Mouse (Mus musculus): Measurements from ENCODE around the gene Map3k4. TPM values are rescaled to one million over a fixed set of nuclear protein-coding genes. Genes with fewer than 3 reads are reported as not detected.

The Map3k4 gene
- total RNA-seq, 2 experiments from 2014 or later: 9.4 to 34.1 TPM

DNA sequence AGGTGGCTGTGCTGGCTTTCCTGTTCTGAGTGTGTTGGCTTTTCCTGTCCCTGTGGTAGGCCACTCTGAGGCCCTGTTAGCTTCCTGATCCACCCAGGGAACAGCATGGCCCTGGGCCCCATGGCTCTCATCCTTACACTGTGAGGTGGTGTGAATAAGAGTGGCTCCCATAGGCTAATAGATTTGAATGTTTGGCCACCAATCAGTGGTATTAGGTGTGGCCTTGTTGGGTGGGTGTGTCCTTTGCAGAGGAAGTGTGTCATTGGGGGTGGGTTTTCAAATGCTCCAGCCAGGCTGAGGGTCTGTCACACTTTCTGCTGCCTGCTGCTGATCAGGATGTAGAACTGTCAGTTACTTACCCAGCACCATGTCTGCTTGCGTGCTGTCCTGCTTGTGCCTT lies 117.5 kb downstream of the Map3k4 start:
- peak; percentile 34; the same call in 1 of the 2 replicates for ATAC-seq (replicated peaks; ENCODE audit: poor library complexity, severe bottlenecking)

DNA sequence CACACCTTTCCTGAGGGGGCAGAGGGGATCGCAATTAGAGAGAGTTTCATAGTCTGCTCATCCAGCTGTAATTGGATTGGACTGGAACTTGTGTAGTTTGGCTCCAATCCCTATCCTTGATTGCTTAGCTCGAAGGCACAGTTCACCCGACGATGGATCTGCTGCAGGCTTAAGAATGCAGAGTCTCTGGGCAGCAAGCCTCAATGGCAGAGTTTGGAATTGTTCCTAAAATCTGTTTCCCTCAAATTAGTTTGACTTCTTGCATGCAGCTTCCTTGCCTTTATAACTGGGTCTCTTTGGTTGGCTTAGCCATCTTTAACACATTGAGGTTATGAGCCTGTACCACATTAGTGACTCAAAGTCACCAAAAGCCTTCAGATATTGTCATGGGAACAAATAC lies 118.7 kb downstream of the Map3k4 start:
- ATAC-seq (replicated peaks; ENCODE audit: poor library complexity, severe bottlenecking): no peak

DNA sequence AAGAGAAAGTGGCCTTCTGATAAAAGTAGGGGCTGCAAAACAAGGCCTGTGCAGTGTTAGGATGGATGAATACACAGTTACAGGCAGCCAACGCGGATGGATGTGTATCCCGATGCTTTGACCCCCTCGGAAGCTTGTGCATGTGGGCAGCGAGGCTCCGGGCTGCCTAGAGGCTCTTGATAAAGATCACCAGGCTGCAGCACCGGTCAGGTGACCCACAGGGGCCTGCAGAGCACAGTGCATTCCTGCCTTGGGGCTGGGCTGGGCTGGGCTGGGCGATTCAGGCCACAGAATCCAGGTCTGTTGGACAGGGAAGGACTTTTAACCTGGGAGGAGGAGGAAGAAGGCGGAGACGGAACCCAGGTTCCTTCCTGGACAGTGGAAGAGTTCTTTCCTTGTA lies 123.0 kb downstream of the Map3k4 start:
- ATAC-seq (replicated peaks; ENCODE audit: poor library complexity, severe bottlenecking): no peak

DNA sequence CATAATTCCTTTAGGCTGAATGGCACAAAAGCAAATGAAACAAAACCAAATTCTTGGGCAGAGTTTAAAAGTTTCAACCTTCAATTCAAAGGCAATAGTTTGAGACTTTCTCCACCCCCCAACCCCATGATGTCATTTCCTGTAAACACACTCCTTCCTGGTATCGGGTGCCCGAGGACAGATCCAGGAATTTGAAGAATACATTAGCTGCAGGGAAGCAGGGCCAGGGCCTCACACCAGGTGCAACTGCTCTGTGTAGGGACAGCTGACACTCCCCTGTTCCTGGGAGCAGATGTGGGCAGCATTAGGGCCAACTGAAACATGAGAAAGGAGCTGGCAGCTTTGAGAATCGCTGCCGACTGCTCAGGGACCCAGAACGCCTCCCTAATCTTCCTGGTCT lies 123.5 kb downstream of the Map3k4 start:
- no peak for ATAC-seq (replicated peaks; ENCODE audit: poor library complexity, severe bottlenecking)

- no peak for ATAC-seq (replicated peaks; ENCODE audit: poor library complexity, severe bottlenecking)
Measured at GRCm38 (mm10) chr17:12187782-12188181, 130.8 kb downstream of the Map3k4 start.

DNA sequence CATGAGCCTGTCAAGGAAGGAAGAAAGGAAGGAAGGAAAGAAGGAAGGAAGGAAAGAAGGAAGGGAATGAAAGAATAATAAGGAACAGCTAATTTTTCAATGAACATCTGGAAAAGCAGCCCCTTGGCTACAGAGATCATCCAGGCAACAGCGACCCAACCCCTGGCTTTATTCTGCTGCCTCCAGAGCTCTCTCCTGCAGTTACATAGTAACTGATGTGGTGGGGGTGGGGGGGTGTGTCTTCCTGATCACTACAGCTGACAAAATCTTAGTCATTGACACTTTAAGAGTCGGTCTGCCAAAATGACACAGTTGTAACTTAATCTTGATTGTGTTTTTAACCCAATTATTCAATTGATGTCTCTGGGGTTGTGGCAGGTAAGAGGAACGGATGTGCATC lies 132.3 kb downstream of the Map3k4 start:
- no peak for ATAC-seq (replicated peaks; ENCODE audit: poor library complexity, severe bottlenecking)

- ATAC-seq (replicated peaks; ENCODE audit: poor library complexity, severe bottlenecking): no peak
Measured at GRCm38 (mm10) chr17:12185855-12186254, 132.7 kb downstream of the Map3k4 start.

DNA sequence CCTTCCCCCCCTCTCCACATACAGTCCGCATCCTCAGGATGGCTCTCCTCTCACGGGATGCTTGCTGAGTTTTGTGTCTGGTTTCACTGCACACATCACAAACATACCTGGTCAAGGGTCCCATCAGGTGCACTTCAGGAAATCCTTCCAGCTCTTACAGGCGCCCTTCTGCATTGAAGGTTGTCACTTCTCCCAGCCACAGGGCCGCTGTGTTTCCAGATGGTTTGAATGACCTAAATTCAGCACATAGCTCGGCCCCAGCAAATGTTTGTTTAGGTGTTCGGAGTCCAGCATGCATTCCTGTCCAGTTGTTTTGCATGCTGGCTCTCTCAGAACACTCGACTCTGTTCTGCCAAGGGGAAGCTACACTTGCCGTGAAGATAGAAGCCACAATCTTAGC lies 134.3 kb downstream of the Map3k4 start:
- no peak for ATAC-seq (replicated peaks; ENCODE audit: poor library complexity, severe bottlenecking)

DNA sequence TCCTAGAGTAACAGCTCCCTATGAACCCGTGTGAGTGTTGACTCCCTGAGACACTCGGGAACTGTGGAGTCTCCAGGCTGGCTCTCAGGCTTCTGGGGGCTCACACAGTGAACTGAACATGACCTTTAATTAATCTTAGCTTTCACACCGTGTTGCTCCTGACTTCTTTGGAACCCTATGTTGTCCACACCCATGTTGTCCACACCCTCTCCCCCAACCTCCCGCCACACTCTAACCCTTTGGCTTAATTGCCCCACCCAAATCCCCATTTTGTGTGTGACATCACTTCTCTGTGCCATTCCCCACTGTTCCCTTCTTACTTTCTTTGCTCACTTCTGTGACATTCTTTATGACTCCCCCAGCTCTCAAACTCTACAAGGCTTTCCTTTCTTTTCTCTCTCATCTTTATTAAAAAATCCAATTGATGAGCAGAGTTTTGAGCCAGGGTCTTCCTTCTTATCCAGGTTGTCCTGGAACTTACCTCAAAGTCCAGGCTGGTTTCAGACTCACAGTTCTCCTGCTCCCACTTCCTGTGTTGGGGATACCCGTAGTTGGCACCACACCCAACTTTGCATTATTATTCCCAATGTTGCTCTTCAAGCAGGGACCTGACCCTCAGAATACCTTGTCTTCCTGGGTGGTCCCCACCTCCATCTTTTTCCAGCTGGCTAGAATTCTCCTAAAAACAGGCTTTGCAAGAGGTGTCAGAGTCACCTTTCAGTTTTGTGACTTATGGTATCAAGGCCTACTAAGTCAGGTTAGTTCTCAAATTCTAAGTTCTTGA lies 135.7 kb downstream of the Map3k4 start:
- no peak for ATAC-seq (replicated peaks; ENCODE audit: poor library complexity, severe bottlenecking)

GRCm38 (mm10) chr17:12179766-12180165 lies 138.8 kb downstream of the Map3k4 start:
- no peak for ATAC-seq (replicated peaks; ENCODE audit: poor library complexity, severe bottlenecking)

DNA sequence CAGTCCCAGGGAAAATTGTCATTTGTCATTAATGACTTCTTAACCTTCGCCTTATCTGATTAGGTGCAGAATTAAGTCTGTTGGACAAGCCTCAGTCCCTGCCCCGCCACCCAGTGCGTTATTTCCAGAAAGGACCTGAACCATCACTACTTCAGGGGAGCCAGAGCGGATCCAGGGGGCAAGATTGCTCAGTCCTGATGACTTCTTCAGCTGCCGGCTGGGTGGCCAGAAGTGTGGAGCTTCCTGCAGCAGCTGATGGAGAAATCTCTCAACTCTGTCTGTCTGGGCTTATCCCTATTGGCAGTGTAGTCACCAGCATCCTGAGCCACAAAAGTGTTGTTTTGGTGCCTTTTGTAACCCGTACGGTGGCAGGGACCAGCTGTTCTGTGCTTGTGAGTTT lies 139.3 kb downstream of the Map3k4 start:
- ATAC-seq (replicated peaks; ENCODE audit: poor library complexity, severe bottlenecking): no peak

Other genes starting within 250 kb of the Map3k4 start
- gene Agpat4, start 200.1 kb downstream of the Map3k4 start, total RNA-seq (2014; fragmentation: Nextera tagmentation): 1.5 and 4.9 TPM in 2 replicates
- 0.46 and 1.0 TPM in 2 replicates for gene Agpat4, start 200.1 kb downstream of the Map3k4 start, total RNA-seq (2017)
- not detected in 2 replicates for gene Plg, start 59.8 kb upstream of the Map3k4 start, total RNA-seq (2014; fragmentation: Nextera tagmentation)
- gene Plg, start 59.8 kb upstream of the Map3k4 start, total RNA-seq (2017): not detected in 2 replicates
- 5.5 and 9.1 TPM in 2 replicates for gene Slc22a3, start 188.9 kb upstream of the Map3k4 start, total RNA-seq (2014; fragmentation: Nextera tagmentation)
- 2.2 and 2.6 TPM in 2 replicates for gene Slc22a3, start 188.9 kb upstream of the Map3k4 start, total RNA-seq (2017)